Mouse (Mus musculus) liver, embryonic 15.5 days (tissue): ENCODE measurements around the gene Ubn2. TPM values are rescaled to one million over a fixed set of nuclear protein-coding genes. Genes with fewer than 3 reads are reported as not detected.
"Not testable (repeated sequence)": the region's sequence is repeated elsewhere in the genome, so short reads cannot be mapped to it uniquely, and the experiment has no call there.

Experiments
- ATAC-seq: fragments of 200-750 bp; cut with Nextera tagmentation; 2 replicates; pipeline ENCODE4 v1.8.0; 2017; ENCODE audit warnings: moderate number of reproducible peaks, mild to moderate bottlenecking, moderate library complexity; ENCODE audit not compliant: insufficient read depth
- H3K27ac ChIP-seq: fragments of 300-500 bp; sonication (generic); replicated peaks from 2 replicates; pipeline ENCODE4 v1.5.1; 2015; ENCODE audit warnings: mild to moderate bottlenecking, inconsistent platforms
- H3K27me3 ChIP-seq: fragments of 300-500 bp; sonication (generic); 2 replicates; pipeline ENCODE4 v1.6.1; 2015; ENCODE audit warnings: mild to moderate bottlenecking, inconsistent platforms
- H3K36me3 ChIP-seq: fragments of 300-500 bp; sonication (generic); replicated peaks from 2 replicates; pipeline ENCODE4 v1.6.1; 2015; ENCODE audit warnings: moderate library complexity, mild to moderate bottlenecking, inconsistent platforms
- H3K4me1 ChIP-seq: fragments of 300-500 bp; sonication (generic); replicated peaks from 2 replicates; pipeline ENCODE4 v1.6.1; 2015; ENCODE audit warnings: inconsistent platforms
- H3K4me2 ChIP-seq: fragments of 300-500 bp; sonication (generic); 2 replicates; pipeline ENCODE4 v1.6.1; 2015; ENCODE audit warnings: moderate library complexity, mild to moderate bottlenecking, inconsistent platforms
- H3K4me3 ChIP-seq: fragments of 300-500 bp; sonication (generic); replicated peaks from 2 replicates; pipeline ENCODE4 v1.5.1; 2015; ENCODE audit warnings: mild to moderate bottlenecking, inconsistent platforms
- H3K9ac ChIP-seq: fragments of 300-500 bp; sonication (generic); 2 replicates; pipeline ENCODE4 v1.6.1; 2015; ENCODE audit warnings: moderate library complexity, mild to moderate bottlenecking, inconsistent platforms
- H3K9me3 ChIP-seq: fragments of 300-500 bp; sonication (generic); replicated peaks from 2 replicates; pipeline ENCODE4 v1.6.1; 2016; ENCODE audit warnings: inconsistent platforms
- WGBS: fragments of 180-500 bp; shearing (Covaris S2); methylation state at CpG from one replicate; pipeline ENCODE4 v1.1.7; 2015; ENCODE audit warnings: mixed read lengths; ENCODE audit not compliant: insufficient replicate concordance; 5-methylcytosine and 5-hydroxymethylcytosine counted together
- polyA plus RNA-seq: library from polyadenylated mRNA; unstranded; fragments of >200 nt; fragmentation: Nextera tagmentation; extraction: Ambion mirVana; gene quantifications from 2 replicates; pipeline ENCODE4 v1.2.1, GENCODE M21; 2015

Gene Ubn2
- polyA plus RNA-seq, result 4.1 and 5.1 TPM in 2 replicates

- peak within 1 kb of the TSS; percentile 97 for H3K9ac ChIP-seq
- H3K9me3 ChIP-seq, result no peaks in the 10 kb centered on the region
- whole genome bisulfite sequencing, result 0% methylated on average over 64 of the region's 64 CpGs
- ATAC-seq, result peak; percentile 92
- H3K4me2 ChIP-seq, result peak within 1 kb of the TSS; percentile 88
- H3K4me1 ChIP-seq, result peaks cover 28% of the 10 kb centered on the region
- H3K27me3 ChIP-seq, result no peaks in the 10 kb centered on the region
- peak within 1 kb of the TSS; percentile 99 for H3K4me3 ChIP-seq
- H3K27ac ChIP-seq, result peak within 1 kb of the TSS; percentile 98
- no peaks in the 10 kb centered on the region for H3K36me3 ChIP-seq
Measured at GRCm38 (mm10) chr6:38433261-38434033, at the start of gene Ubn2. Ubn2 (plus strand) TSS chr6:38433950.

GRCm38 (mm10) chr6:38389671-38390070 is 44.1 kb upstream of the Ubn2 start:
- no peak overlapping the region for H3K27ac ChIP-seq
- WGBS, result 76% methylated on average over 3 of the region's 3 CpGs
- no peaks in the 10 kb centered on the region for H3K9me3 ChIP-seq
- H3K27me3 ChIP-seq, result no peaks in the 10 kb centered on the region
- no peak overlapping the region for H3K9ac ChIP-seq
- no peak overlapping the region for H3K4me2 ChIP-seq
- H3K4me3 ChIP-seq, result no peak overlapping the region
- H3K4me1 ChIP-seq, result no peaks in the 10 kb centered on the region
- ATAC-seq, result no peak
- no peaks in the 10 kb centered on the region for H3K36me3 ChIP-seq

- Histone ChIP-seq H3K4me2 (peak overlapping the region; percentile 88), H3K4me1 (peaks cover 28% of the 10 kb centered on the region), H3K4me3 (peak overlapping the region; percentile 99)
- ATAC-seq, H3K27me3 ChIP-seq, H3K9me3 ChIP-seq, H3K9ac ChIP-seq, H3K36me3 ChIP-seq, H3K27ac ChIP-seq: not testable (repeated sequence)
- 64% methylated on average over 5 of the region's 5 CpGs for WGBS
Measured at GRCm38 (mm10) chr6:38432457-38432856, 1.3 kb upstream of the Ubn2 start.

- peak; percentile 73 for ATAC-seq
- WGBS, result under 1% methylated on average over 101 of the region's 118 CpGs
Measured at GRCm38 (mm10) chr6:38434055-38435023, 589 bp downstream of the Ubn2 start.

GRCm38 (mm10) chr6:38443842-38444241 is 10.1 kb downstream of the Ubn2 start:
- 25% methylated on average over 3 of the region's 3 CpGs for WGBS
- peak; percentile 97 for ATAC-seq
- peaks cover 42% of the 10 kb centered on the region for H3K36me3 ChIP-seq
- H3K27me3 ChIP-seq, result no peaks in the 10 kb centered on the region
- H3K27ac ChIP-seq, result peak overlapping the region; percentile 76
- H3K4me3 ChIP-seq, result no peak overlapping the region
- H3K4me1 ChIP-seq, result peaks cover 39% of the 10 kb centered on the region
- no peaks in the 10 kb centered on the region for H3K9me3 ChIP-seq
- H3K9ac ChIP-seq, result no peak overlapping the region
- peak overlapping the region; percentile 30 for H3K4me2 ChIP-seq

More at GRCm38 (mm10) chr6:38434055-38435023, 589 bp downstream of the Ubn2 start:
- H3K4me2 ChIP-seq, result peak overlapping the region; percentile 88
- no peaks in the 10 kb centered on the region for H3K36me3 ChIP-seq
- H3K4me1 ChIP-seq, result peaks cover 30% of the 10 kb centered on the region
- no peaks in the 10 kb centered on the region for H3K27me3 ChIP-seq
- peak overlapping the region; percentile 98 for H3K27ac ChIP-seq
- peak overlapping the region; percentile 97 for H3K9ac ChIP-seq
- no peaks in the 10 kb centered on the region for H3K9me3 ChIP-seq
- H3K4me3 ChIP-seq, result peak overlapping the region; percentile 99

- peaks cover 43% of the 10 kb centered on the region for H3K36me3 ChIP-seq
- no peaks in the 10 kb centered on the region for H3K9me3 ChIP-seq
- no peaks in the 10 kb centered on the region for H3K27me3 ChIP-seq
- 47% methylated on average over 2 of the region's 2 CpGs for WGBS
- peaks cover 32% of the 10 kb centered on the region for H3K4me1 ChIP-seq
- ATAC-seq, result no peak
- H3K4me2 ChIP-seq, result no peak overlapping the region
- no peak overlapping the region for H3K27ac ChIP-seq
- no peak overlapping the region for H3K4me3 ChIP-seq
- H3K9ac ChIP-seq, result no peak overlapping the region
Measured at GRCm38 (mm10) chr6:38448295-38448694, 14.5 kb downstream of the Ubn2 start.

GRCm38 (mm10) chr6:38453049-38453448 is 19.3 kb downstream of the Ubn2 start:
- H3K4me3 ChIP-seq, result no peak overlapping the region
- no peak overlapping the region for H3K9ac ChIP-seq
- no peak overlapping the region for H3K4me2 ChIP-seq
- H3K4me1 ChIP-seq, result peaks cover 4% of the 10 kb centered on the region; the same call in 1 of the 2 replicates
- H3K36me3 ChIP-seq, result peaks cover 51% of the 10 kb centered on the region
- no peaks in the 10 kb centered on the region for H3K9me3 ChIP-seq
- no peak for ATAC-seq
- no peak overlapping the region for H3K27ac ChIP-seq
- 86% methylated on average over 4 of the region's 4 CpGs for WGBS
- no peaks in the 10 kb centered on the region for H3K27me3 ChIP-seq

- H3K9me3 ChIP-seq, H3K27me3 ChIP-seq, H3K9ac ChIP-seq, H3K4me3 ChIP-seq, H3K27ac ChIP-seq, ATAC-seq, H3K4me1 ChIP-seq, H3K4me2 ChIP-seq: not testable (repeated sequence)
- H3K36me3 ChIP-seq, result peaks cover 58% of the 10 kb centered on the region
Measured at GRCm38 (mm10) chr6:38456425-38456824, 22.7 kb downstream of the Ubn2 start.

- no peak overlapping the region for H3K27ac ChIP-seq
- H3K4me3 ChIP-seq, result no peak overlapping the region
- ATAC-seq, result no peak
- WGBS, result 94% methylated on average over 3 of the region's 3 CpGs
- H3K4me2 ChIP-seq, result no peak overlapping the region
- no peak overlapping the region for H3K9ac ChIP-seq
- H3K36me3 ChIP-seq, result peaks cover 55% of the 10 kb centered on the region
- no peaks in the 10 kb centered on the region for H3K9me3 ChIP-seq
- H3K4me1 ChIP-seq, result no peaks in the 10 kb centered on the region
- no peaks in the 10 kb centered on the region for H3K27me3 ChIP-seq
Measured at GRCm38 (mm10) chr6:38458075-38458474, 24.3 kb downstream of the Ubn2 start.

GRCm38 (mm10) chr6:38469591-38469990 is 35.8 kb downstream of the Ubn2 start:
- Histone ChIP-seq H3K9me3 (no peaks in the 10 kb centered on the region), H3K36me3 (peaks cover 35% of the 10 kb centered on the region), H3K27me3 (no peaks in the 10 kb centered on the region), H3K4me1 (no peaks in the 10 kb centered on the region), H3K27ac (no peak overlapping the region), H3K4me2 (no peak overlapping the region), H3K4me3 (no peak overlapping the region), H3K9ac (no peak overlapping the region)
- WGBS, result 66% methylated on average over 4 of the region's 4 CpGs
- ATAC-seq, result no peak
